Mouse (Mus musculus) cerebral cortex, adult 2 months (tissue): ENCODE measurements around the gene Sf1.

Experiments
- WGBS: fragments of 180-500 bp; shearing (Covaris S2); methylation state at CpG from one replicate; pipeline ENCODE4 v1.1.7; 2018; 5-methylcytosine and 5-hydroxymethylcytosine counted together

Gene Sf1

GRCm38 (mm10) chr19:6419805-6420310 is 56.4 kb downstream of the Sf1 start:
- 24% methylated on average over 9 of the region's 9 CpGs for WGBS

GRCm38 (mm10) chr19:6420481-6421210 is 57.2 kb downstream of the Sf1 start:
- WGBS: 34% methylated on average over 19 of the region's 19 CpGs

GRCm38 (mm10) chr19:6421211-6421590 is 57.7 kb downstream of the Sf1 start:
- WGBS: 32% methylated on average over 9 of the region's 9 CpGs

DNA sequence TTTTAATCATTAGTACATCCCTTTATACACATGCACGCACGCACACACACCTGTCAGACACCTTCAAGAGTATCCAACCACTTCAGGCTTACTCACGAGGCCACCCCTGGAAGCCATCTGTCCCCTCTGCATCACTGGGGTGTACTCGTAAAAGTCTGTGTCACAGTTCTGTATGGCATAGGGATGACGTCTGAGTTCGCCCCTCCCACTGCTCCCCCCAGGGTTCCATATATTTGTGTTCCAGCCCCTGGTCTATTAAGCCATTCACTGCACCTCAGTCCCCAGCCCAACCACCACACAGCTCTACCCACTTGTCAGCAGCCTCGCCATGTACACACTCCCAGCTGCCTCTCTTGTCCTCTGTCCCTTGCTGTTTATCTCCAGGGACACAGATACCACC is 58.5 kb downstream of the Sf1 start:
- 66% methylated on average over 7 of the region's 7 CpGs for WGBS

DNA sequence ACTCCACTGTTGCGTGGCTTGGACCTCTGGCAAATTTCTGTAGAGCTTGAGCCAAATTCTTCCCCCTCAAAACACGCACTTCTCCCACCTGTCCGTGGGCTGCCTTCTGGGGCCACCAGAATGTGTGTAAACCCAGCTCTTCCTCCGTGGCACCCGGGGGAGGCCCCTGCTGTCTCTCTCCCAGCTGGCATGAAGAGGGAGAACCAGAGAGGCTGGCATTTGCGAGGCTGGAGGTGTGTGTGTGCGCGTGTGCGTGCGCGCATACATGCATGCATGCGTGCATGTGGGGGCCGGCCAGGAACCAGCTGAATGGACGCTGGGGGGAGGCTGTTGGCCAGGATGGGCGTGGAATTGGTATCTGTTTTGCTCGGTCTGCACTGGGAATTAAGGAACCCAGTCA is 59.8 kb downstream of the Sf1 start:
- 42% methylated on average over 16 of the region's 16 CpGs for WGBS

DNA sequence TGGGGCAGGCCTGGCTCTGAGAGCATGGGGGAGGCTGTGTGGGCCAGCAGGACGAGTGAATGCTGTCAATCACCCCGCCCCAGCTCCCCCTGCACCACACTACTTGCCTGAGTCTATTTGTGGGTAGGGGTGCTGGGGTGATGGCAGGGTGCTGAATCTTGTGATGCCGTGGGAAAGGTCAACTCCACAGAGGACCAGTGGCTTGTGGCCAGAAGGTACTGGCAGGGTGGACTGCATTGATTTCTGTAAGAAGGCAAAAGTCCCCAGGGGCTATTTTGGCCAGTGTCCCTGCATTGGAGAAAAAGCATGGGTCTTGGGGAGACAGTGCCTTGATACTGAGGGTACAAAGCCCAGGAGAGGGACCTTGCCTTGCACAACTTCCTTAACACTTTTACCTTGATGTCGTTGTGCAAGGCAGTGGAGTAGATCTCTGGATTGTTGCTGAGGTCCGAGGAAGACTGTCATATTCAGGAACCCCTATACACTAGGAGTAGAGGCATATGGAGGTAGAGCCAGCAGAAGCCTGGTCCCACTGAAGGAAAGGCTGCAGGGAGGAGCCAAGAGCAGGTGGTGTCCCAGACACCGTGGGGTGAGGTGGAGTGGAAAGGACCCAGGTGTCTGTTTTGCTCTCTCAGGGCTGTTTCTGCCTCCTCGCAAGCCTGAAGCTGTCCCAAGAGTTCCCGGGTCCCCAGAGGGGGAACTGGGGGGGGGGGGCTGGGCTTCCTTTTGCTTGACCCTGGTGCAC is 60.8 kb downstream of the Sf1 start:
- WGBS: 53% methylated on average over 8 of the region's 8 CpGs

- 50% methylated on average over 5 of the region's 5 CpGs for WGBS
These were observed 62.1 kb downstream of the Sf1 start for GRCm38 (mm10) chr19:6425595-6425994.

DNA sequence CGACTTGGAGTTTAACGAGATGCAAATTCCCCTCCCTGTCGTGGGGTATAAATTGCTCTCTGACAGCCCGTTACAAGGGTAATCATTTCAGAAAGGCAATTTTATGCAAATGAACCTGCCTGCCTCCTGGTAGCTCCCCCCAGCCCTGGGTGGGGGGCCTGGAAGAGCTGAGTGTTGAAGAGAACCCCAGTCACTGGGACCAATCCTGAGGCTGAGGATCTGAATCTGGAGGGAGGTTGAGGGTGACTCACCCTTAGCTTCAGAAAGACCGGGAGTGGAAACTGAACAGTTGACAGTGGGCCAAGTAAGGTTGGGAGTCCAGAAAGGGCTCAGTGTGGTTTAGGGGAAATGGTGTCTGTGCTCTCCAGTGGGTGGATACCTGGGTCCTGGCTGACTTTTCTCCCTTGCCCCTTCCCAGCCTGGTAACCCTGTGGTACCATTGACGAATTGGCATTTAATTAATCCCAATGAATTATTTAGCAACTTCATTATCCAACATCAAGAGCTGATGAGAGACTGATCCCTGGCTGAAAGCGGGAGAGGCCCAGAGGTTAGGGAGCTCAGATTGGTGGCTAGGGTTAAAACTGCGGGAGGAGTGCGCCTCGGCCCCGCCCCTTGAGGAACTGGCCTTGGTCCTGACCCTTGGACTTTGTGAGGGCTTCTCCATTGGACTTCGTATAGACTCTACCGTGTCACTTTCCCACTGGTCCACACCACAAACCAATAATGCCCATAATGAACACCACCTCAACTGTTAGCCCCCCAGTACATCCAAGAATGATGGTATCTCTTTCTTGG is 63.4 kb downstream of the Sf1 start:
- WGBS: 38% methylated on average over 13 of the region's 13 CpGs
